In the genomic region with DNA sequence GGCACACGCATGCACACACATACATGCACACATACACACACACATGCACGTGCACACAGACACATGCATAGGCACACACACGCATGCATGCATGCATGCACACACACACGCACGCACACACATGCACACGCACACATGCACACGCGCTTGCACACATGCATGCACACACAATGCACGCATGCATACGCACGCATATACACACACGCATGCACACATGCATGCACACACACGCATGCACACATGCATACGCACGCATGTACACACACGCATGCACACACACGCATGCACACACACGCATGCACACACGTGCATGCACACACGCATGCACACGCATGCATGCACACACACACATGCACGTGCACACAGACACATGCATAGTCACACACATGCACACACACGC, we compare ENCODE assay signal across 1 mouse cellular context.
TF ChIP-seq lines count a peak whose summit lies in the region.

No protein-coding gene starts in this region.

TF ChIP-seq in MEL, 35 proteins besides CTCF, POLR2A, EP300 and RAD21:
- TF ChIP-seq UBTF (IDR thresholded peaks at IDR 0.05; ENCODE audit: borderline replicate concordance, insufficient read depth, low read depth, low read length), result no peak
- TF ChIP-seq POLR2AphosphoS5 (IDR thresholded peaks at IDR 0.05; ENCODE audit: borderline replicate concordance, low read depth, low read length), result peak; percentile 83; the same call in 1 of the 2 replicates
